Mouse (Mus musculus): ENCODE data around the gene Gtf2f2. TPM values are rescaled to one million over a fixed set of nuclear protein-coding genes. Genes with fewer than 3 reads are reported as not detected.
"Not testable (repeated sequence)": the region's sequence is repeated elsewhere in the genome, so short reads cannot be mapped to it uniquely, and the experiment has no call there.

The Gtf2f2 gene
- total RNA-seq, 2 experiments from 2014 or later: 11.0 to 12.9 TPM

GRCm38 (mm10) chr14:75873612-75874011, 137.1 kb downstream of the Gtf2f2 start:
- no peak for DNase-seq
- intact Hi-C loops (cut with DNase I; ENCODE audit: low total_unique reads): loop anchor here (10.0 kb wide), 1 partner anchor 131 kb away; no protein-coding TSS in a partner anchor

GRCm38 (mm10) chr14:75871750-75872149, 138.9 kb downstream of the Gtf2f2 start:
- DNase-seq: no peak
- intact Hi-C loops (cut with DNase I; ENCODE audit: low total_unique reads): loop anchor here (10.0 kb wide), 1 partner anchor 133 kb away; no protein-coding TSS in a partner anchor

- DNase-seq: peak; percentile 25
- intact Hi-C loops (cut with DNase I; ENCODE audit: low total_unique reads): loop anchor here (10.0 kb wide), 1 partner anchor 134 kb away; no protein-coding TSS in a partner anchor
Measured at GRCm38 (mm10) chr14:75871111-75871510, 139.6 kb downstream of the Gtf2f2 start.

- intact Hi-C loops (cut with DNase I; ENCODE audit: low total_unique reads): loop anchor here (10.0 kb wide), 1 partner anchor 134 kb away; no protein-coding TSS in a partner anchor
- peak; percentile 48 for DNase-seq
Measured at GRCm38 (mm10) chr14:75870631-75871030, 140.0 kb downstream of the Gtf2f2 start.

- DNase-seq: no peak
Measured at GRCm38 (mm10) chr14:75869769-75870363, 140.8 kb downstream of the Gtf2f2 start.

GRCm38 (mm10) chr14:75868028-75868427, 142.6 kb downstream of the Gtf2f2 start:
- intact Hi-C loops (cut with DNase I; ENCODE audit: low total_unique reads); DNase-seq: not testable (repeated sequence)

More at GRCm38 (mm10) chr14:75869769-75870363, 140.8 kb downstream of the Gtf2f2 start:
- intact Hi-C loops (cut with DNase I; ENCODE audit: low total_unique reads): loop anchor here (10.0 kb wide), 1 partner anchor 135 kb away; no protein-coding TSS in a partner anchor

GRCm38 (mm10) chr14:75866706-75867333, 143.8 kb downstream of the Gtf2f2 start:
- DNase-seq: no peak
- intact Hi-C loops (cut with DNase I; ENCODE audit: low total_unique reads): no loop called here

- peak; percentile 75 for DNase-seq
- intact Hi-C loops (cut with DNase I; ENCODE audit: low total_unique reads): no loop called here
Measured at GRCm38 (mm10) chr14:75863549-75864409, 146.9 kb downstream of the Gtf2f2 start.

- intact Hi-C loops (cut with DNase I; ENCODE audit: low total_unique reads): no loop called here
Measured at GRCm38 (mm10) chr14:75862701-75863100, 148.0 kb downstream of the Gtf2f2 start.

GRCm38 (mm10) chr14:75859619-75860018, 151.0 kb downstream of the Gtf2f2 start:
- intact Hi-C loops (cut with DNase I; ENCODE audit: low total_unique reads): no loop called here
- no peak for DNase-seq

More at GRCm38 (mm10) chr14:75862701-75863100, 148.0 kb downstream of the Gtf2f2 start:
- DNase-seq: no peak

GRCm38 (mm10) chr14:75858181-75858580, 152.5 kb downstream of the Gtf2f2 start:
- intact Hi-C loops (cut with DNase I; ENCODE audit: low total_unique reads): no loop called here
- no peak for DNase-seq

GRCm38 (mm10) chr14:75855263-75855992, 155.2 kb downstream of the Gtf2f2 start:
- peak; percentile 29 for DNase-seq
- intact Hi-C loops (cut with DNase I; ENCODE audit: low total_unique reads): no loop called here

- intact Hi-C loops (cut with DNase I; ENCODE audit: low total_unique reads): no loop called here
Measured at GRCm38 (mm10) chr14:75852016-75852415, 158.6 kb downstream of the Gtf2f2 start.

GRCm38 (mm10) chr14:75850819-75851218, 159.8 kb downstream of the Gtf2f2 start:
- intact Hi-C loops (cut with DNase I; ENCODE audit: low total_unique reads): no loop called here
- no peak for DNase-seq

More at GRCm38 (mm10) chr14:75852016-75852415, 158.6 kb downstream of the Gtf2f2 start:
- DNase-seq: no peak

- no peak for DNase-seq
- intact Hi-C loops (cut with DNase I; ENCODE audit: low total_unique reads): no loop called here
Measured at GRCm38 (mm10) chr14:75849842-75850568, 160.7 kb downstream of the Gtf2f2 start.

- no peak for DNase-seq
- intact Hi-C loops (cut with DNase I; ENCODE audit: low total_unique reads): no loop called here
Measured at GRCm38 (mm10) chr14:75849236-75849635, 161.4 kb downstream of the Gtf2f2 start.

- intact Hi-C loops (cut with DNase I; ENCODE audit: low total_unique reads): no loop called here
Measured at GRCm38 (mm10) chr14:75848482-75848881, 162.2 kb downstream of the Gtf2f2 start.

GRCm38 (mm10) chr14:75847669-75848068, 163.0 kb downstream of the Gtf2f2 start:
- DNase-seq: no peak
- intact Hi-C loops (cut with DNase I; ENCODE audit: low total_unique reads): no loop called here

More at GRCm38 (mm10) chr14:75848482-75848881, 162.2 kb downstream of the Gtf2f2 start:
- no peak for DNase-seq

All from gastrocnemius, postnatal 14 days (tissue).